Mouse (Mus musculus): ENCODE measurements at regions not wholly inside any gene's neighbourhood (a gene's known extent, or its start where the extent isn't known, plus 50 kb on each side); places are given as distances from the start of the nearest gene placed in this dataset.

DNA sequence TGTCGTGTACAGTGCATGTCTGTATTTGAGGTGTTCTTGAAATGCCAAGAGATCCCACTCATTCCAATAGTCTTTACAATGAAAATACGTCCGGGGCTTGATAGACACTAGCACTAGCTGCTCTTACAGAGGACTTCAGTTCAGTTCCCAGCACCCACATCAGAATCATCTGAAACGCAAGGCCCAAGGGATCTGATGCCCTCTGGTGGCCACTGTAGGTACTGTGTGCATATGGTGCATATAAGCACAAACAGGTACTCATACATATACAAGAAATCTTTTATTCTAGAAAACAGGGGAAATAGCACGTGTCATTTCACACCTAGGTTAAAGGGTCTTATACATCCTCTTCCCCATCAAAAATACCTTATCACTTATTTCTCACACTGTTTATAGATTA lies 513.5 kb downstream of the Efnb2 start:
- Histone ChIP-seq H3K27ac (ENCODE audit: low read depth) (no peak overlapping the region), H3K4me3 (ENCODE audit: low read depth, low read length) (no peak overlapping the region), H3K9ac (ENCODE audit: low read length) (no peak overlapping the region), H3K4me1 (replicated peaks; ENCODE audit: control insufficient read depth, insufficient read depth, low read length) (no peaks in the 10 kb centered on the region), H3K4me2 (ENCODE audit: low read length) (no peak overlapping the region), H3K36me3 (ENCODE audit: control insufficient read depth, insufficient read depth, low read length) (no peaks in the 10 kb centered on the region), H3K27me3 (replicated peaks; ENCODE audit: control insufficient read depth, insufficient read depth, low read length) (no peaks in the 10 kb centered on the region), H3K9me3 (ENCODE audit: control insufficient read depth, low read length) (peaks cover 4% of the 10 kb centered on the region; the same call in 1 of the 2 replicates)
- WGBS = 94% methylated on average over 5 of the region's 5 CpGs
- DNase-seq (ENCODE audit: low spot score) (no peak), ATAC-seq (replicated peaks; ENCODE audit: low FRiP score, low TSS enrichment, low read depth) (no peak)

DNA sequence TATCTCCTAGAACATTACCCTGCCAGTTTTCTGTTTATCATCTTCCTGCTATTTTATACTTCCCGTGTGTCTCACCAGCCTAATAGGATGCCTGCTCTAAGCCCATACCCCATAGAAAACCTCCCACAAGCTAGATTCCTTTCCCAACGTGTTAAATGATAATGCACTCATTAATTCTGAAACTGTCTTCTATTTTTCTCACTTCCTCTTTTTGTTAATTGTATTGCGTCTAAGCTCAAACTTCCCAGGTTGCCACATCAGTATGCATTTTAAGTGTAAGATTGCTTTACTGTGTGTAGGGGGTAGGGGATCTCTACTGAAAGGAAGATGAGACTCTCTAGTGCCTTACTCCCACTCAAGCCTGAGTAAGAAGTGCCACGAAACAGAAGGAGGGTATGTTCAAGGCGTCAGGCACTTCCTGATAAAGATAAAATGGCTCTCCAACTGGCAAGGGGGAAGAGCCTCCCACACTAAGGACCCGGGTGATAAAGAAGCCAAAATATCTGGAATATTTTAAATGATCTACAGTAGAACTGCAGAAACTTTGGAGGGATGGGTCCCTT lies 518.0 kb downstream of the Efnb2 start:
- no peaks in the 10 kb centered on the region for H3K27me3 ChIP-seq (replicated peaks; ENCODE audit: control insufficient read depth, insufficient read depth, low read length)
- no peaks in the 10 kb centered on the region for H3K4me1 ChIP-seq (replicated peaks; ENCODE audit: control insufficient read depth, insufficient read depth, low read length)
- no peaks in the 10 kb centered on the region for H3K36me3 ChIP-seq (ENCODE audit: control insufficient read depth, insufficient read depth, low read length)
- H3K9me3 ChIP-seq (ENCODE audit: control insufficient read depth, low read length) = peaks cover 4% of the 10 kb centered on the region; the same call in 1 of the 2 replicates
- ATAC-seq (replicated peaks; ENCODE audit: low FRiP score, low TSS enrichment, low read depth) (no peak), DNase-seq (ENCODE audit: low spot score) (no peak)
- H3K27ac ChIP-seq (ENCODE audit: low read depth) = no peak overlapping the region
- no peak overlapping the region for H3K4me2 ChIP-seq (ENCODE audit: low read length)
- WGBS = 60% methylated on average over 6 of the region's 6 CpGs
- H3K4me3 ChIP-seq (ENCODE audit: low read depth, low read length) = no peak overlapping the region
- no peak overlapping the region for H3K9ac ChIP-seq (ENCODE audit: low read length)

DNA sequence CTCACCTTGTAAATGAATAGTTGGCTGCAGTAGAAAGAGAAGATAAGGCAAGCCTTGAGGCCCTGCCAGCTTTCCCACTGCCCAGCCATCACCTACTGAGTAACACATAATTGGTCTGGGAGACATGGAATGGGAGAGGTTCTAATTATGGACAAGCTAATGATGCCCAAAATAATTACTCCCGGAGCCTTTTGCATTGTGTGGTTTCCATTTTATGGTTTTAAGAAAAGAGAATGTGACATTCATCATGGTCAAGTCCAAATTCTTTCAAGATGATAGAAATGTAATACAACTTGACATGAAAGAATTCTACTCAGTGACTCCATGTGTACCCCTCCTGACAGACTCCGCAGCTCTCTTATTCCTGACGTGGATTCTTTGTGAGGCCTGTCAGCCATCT lies 518.6 kb downstream of the Efnb2 start:
- H3K27ac ChIP-seq (ENCODE audit: low read depth) = no peak overlapping the region
- H3K9ac ChIP-seq (ENCODE audit: low read length) = no peak overlapping the region
- ATAC-seq (replicated peaks; ENCODE audit: low FRiP score, low TSS enrichment, low read depth) = no peak
- WGBS = 84% methylated on average over 3 of the region's 3 CpGs
- H3K4me3 ChIP-seq (ENCODE audit: low read depth, low read length) = no peak overlapping the region
- H3K9me3 ChIP-seq (ENCODE audit: control insufficient read depth, low read length) = peaks cover 2% of the 10 kb centered on the region; the same call in 1 of the 2 replicates
- H3K4me2 ChIP-seq (ENCODE audit: low read length) = no peak overlapping the region
- no peak for DNase-seq (ENCODE audit: low spot score)
- H3K4me1 ChIP-seq (replicated peaks; ENCODE audit: control insufficient read depth, insufficient read depth, low read length) = no peaks in the 10 kb centered on the region
- no peaks in the 10 kb centered on the region for H3K36me3 ChIP-seq (ENCODE audit: control insufficient read depth, insufficient read depth, low read length)
- no peaks in the 10 kb centered on the region for H3K27me3 ChIP-seq (replicated peaks; ENCODE audit: control insufficient read depth, insufficient read depth, low read length)

DNA sequence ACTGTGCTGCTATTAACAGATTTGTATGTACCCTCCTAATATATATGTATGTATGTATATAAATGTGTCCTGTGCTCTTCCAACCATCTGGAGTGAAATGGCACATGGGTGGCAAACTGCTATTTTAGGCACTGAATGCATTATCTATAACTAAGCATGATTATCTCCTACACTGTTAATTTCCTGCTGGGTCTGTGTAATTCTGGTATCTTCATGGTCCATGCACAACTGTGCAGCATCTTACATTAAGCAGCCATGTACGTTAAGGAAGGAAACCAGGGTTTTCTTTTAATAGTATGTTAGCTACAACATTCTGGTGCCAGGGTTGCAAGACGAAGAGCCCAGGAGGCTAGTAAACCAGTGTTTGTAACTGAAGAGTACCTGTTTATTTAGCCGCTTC lies 521.3 kb downstream of the Efnb2 start:
- Histone ChIP-seq H3K9ac (ENCODE audit: low read length) (no peak overlapping the region), H3K4me1 (replicated peaks; ENCODE audit: control insufficient read depth, insufficient read depth, low read length) (no peaks in the 10 kb centered on the region), H3K9me3 (ENCODE audit: control insufficient read depth, low read length) (no peaks in the 10 kb centered on the region), H3K4me3 (ENCODE audit: low read depth, low read length) (no peak overlapping the region), H3K27ac (ENCODE audit: low read depth) (no peak overlapping the region), H3K36me3 (ENCODE audit: control insufficient read depth, insufficient read depth, low read length) (no peaks in the 10 kb centered on the region), H3K4me2 (ENCODE audit: low read length) (no peak overlapping the region), H3K27me3 (replicated peaks; ENCODE audit: control insufficient read depth, insufficient read depth, low read length) (no peaks in the 10 kb centered on the region)
- no peak for ATAC-seq (replicated peaks; ENCODE audit: low FRiP score, low TSS enrichment, low read depth)
- no peak for DNase-seq (ENCODE audit: low spot score)
- whole genome bisulfite sequencing = 84% methylated on average over 3 of the region's 3 CpGs

DNA sequence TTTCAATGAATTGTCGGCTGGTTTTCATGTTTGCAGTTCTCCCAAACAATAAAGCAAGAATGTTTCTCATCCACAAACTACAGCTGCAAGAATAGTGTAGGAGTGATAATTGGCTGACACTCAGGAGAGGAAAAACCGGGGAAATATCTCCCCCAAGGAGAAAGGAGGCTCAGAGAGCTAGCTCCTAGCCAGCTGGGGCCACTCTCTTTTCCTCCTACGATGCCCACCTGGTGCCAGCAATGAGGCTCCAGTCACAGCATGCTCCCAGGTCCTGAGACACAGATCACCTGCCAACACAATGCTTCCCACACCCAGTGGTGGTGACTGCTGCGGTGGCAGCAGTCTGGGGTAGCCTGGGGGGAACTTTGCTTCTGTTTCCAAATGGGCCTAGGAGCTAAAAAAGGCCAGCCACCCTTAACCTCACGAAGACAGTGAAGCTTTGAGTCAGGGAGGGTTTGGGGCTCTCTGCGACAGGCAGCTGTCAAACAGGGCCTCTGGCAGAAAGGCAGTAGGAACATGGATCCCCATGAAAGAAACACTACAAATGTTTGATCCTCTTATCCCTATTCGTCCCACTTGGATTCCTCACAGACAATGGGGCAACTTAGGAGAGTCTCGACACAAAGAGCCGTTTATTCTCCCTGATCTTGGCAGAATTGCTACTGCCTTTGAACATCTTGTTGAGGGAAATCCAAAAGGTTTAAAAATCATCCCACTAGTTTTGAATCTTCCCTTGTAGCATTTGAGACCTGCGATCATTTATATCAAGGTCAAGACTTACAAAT lies 527.8 kb downstream of the Efnb2 start:
- no peaks in the 10 kb centered on the region for H3K4me1 ChIP-seq (replicated peaks; ENCODE audit: control insufficient read depth, insufficient read depth, low read length)
- 63% methylated on average over 10 of the region's 10 CpGs for WGBS
- ATAC-seq (replicated peaks; ENCODE audit: low FRiP score, low TSS enrichment, low read depth) (no peak), DNase-seq (ENCODE audit: low spot score) (no peak)
- H3K9ac ChIP-seq (ENCODE audit: low read length) = no peak overlapping the region
- no peaks in the 10 kb centered on the region for H3K9me3 ChIP-seq (ENCODE audit: control insufficient read depth, low read length)
- no peaks in the 10 kb centered on the region for H3K36me3 ChIP-seq (ENCODE audit: control insufficient read depth, insufficient read depth, low read length)
- H3K4me2 ChIP-seq (ENCODE audit: low read length) = no peak overlapping the region
- H3K4me3 ChIP-seq (ENCODE audit: low read depth, low read length) = no peak overlapping the region
- no peaks in the 10 kb centered on the region for H3K27me3 ChIP-seq (replicated peaks; ENCODE audit: control insufficient read depth, insufficient read depth, low read length)
- H3K27ac ChIP-seq (ENCODE audit: low read depth) = no peak overlapping the region

DNA sequence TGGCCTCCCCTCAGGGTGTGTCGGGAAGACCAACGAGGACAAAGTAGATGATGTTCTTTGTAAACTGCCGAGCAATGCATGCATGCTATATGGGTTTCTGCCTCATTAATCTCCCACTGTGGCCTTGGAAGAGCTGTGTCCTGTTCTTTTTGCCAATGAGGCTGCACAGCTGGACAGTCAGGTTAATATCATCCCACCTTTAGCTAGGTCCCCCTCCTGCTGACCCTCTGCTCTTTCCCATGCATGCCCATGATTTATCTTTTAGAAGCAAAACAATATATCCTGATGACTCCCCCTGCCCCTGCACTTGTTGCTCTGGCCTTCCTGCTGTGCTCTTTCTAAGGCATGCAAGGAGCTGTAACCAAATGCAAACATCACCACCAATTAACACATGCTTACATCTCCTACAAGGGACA lies 529.1 kb downstream of the Efnb2 start:
- no peak for ATAC-seq (replicated peaks; ENCODE audit: low FRiP score, low TSS enrichment, low read depth)
- no peak overlapping the region for H3K4me3 ChIP-seq (ENCODE audit: low read depth, low read length)
- no peaks in the 10 kb centered on the region for H3K4me1 ChIP-seq (replicated peaks; ENCODE audit: control insufficient read depth, insufficient read depth, low read length)
- no peak for DNase-seq (ENCODE audit: low spot score)
- H3K36me3 ChIP-seq (ENCODE audit: control insufficient read depth, insufficient read depth, low read length) = no peaks in the 10 kb centered on the region
- no peak overlapping the region for H3K4me2 ChIP-seq (ENCODE audit: low read length)
- 21% methylated on average over 3 of the region's 3 CpGs for WGBS
- H3K9me3 ChIP-seq (ENCODE audit: control insufficient read depth, low read length) = no peaks in the 10 kb centered on the region
- no peak overlapping the region for H3K27ac ChIP-seq (ENCODE audit: low read depth)
- no peak overlapping the region for H3K9ac ChIP-seq (ENCODE audit: low read length)
- H3K27me3 ChIP-seq (replicated peaks; ENCODE audit: control insufficient read depth, insufficient read depth, low read length) = no peaks in the 10 kb centered on the region

DNA sequence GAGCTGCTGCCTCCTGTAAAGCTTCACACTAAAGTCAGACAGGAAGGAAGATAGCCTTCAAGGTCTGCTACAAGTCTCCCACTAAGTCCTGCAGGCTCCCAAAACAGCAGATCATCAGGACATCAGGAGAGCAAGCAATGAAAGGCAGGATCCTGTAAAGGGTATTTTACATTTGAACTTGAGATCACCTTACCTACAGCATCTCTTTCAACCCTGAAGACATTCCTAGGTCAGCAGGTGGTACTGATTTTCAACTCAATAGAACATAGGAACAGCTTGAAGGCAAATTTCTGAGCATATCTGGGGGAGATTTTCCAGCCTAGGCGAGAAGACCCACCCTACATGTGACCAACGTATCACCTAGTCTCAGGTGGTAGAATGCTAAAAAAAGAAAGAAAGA lies 530.2 kb downstream of the Efnb2 start:
- H3K27ac ChIP-seq (ENCODE audit: low read depth) = no peak overlapping the region
- H3K4me3 ChIP-seq (ENCODE audit: low read depth, low read length) = no peak overlapping the region
- no peak overlapping the region for H3K9ac ChIP-seq (ENCODE audit: low read length)
- H3K27me3 ChIP-seq (replicated peaks; ENCODE audit: control insufficient read depth, insufficient read depth, low read length) = no peaks in the 10 kb centered on the region
- DNase-seq (ENCODE audit: low spot score) (no peak), ATAC-seq (replicated peaks; ENCODE audit: low FRiP score, low TSS enrichment, low read depth) (no peak)
- 61% methylated on average over 2 of the region's 2 CpGs for WGBS
- no peaks in the 10 kb centered on the region for H3K9me3 ChIP-seq (ENCODE audit: control insufficient read depth, low read length)
- no peaks in the 10 kb centered on the region for H3K36me3 ChIP-seq (ENCODE audit: control insufficient read depth, insufficient read depth, low read length)
- no peak overlapping the region for H3K4me2 ChIP-seq (ENCODE audit: low read length)
- no peaks in the 10 kb centered on the region for H3K4me1 ChIP-seq (replicated peaks; ENCODE audit: control insufficient read depth, insufficient read depth, low read length)

DNA sequence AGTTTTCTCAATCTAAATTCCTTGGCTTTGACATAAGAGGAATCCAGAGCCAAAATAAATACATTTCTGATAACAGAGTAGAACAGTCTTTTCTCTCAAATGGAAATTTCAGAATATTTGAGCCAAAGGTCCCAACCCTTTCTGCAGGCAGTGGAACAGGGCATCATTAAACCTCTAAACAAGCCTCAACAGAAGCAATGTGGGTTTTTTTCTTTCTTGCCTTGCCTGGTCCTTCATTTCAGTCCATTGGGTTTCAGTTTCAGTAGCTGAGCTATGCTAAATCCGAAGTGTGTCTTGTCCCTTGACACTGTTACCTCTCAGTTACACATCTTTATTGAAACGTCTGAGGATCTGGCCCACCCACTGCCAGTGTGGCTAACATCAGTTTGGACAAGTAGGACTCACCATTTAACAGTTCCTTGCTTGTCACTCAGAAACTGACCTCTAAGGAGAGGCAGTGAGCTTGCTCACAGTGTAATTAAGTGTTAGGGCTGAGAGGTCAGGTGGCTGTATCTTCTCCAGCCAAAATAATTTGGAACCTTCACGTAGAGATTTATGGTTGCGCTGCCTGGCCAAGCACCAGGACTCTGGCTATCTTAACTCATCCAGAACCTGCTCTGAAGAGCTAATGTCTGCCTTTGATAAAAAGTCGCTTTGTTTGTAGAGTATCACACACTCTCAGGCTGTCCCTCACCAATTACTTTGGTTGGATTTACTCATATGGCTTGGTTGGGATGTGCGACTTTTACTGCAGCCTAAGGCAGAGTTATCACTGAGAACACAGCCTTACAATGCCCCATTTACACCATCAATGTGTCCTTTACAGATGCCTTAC lies 545.2 kb downstream of the Efnb2 start:
- Histone ChIP-seq H3K4me3 (ENCODE audit: low read depth, low read length) (no peak overlapping the region), H3K4me2 (ENCODE audit: low read length) (no peak overlapping the region), H3K27ac (ENCODE audit: low read depth) (no peak overlapping the region), H3K4me1 (replicated peaks; ENCODE audit: control insufficient read depth, insufficient read depth, low read length) (no peaks in the 10 kb centered on the region), H3K27me3 (replicated peaks; ENCODE audit: control insufficient read depth, insufficient read depth, low read length) (0 out of 2 replicates have a peak, but pooled peaks cover 3% of the 10 kb centered on the region), H3K9ac (ENCODE audit: low read length) (no peak overlapping the region), H3K36me3 (ENCODE audit: control insufficient read depth, insufficient read depth, low read length) (no peaks in the 10 kb centered on the region), H3K9me3 (ENCODE audit: control insufficient read depth, low read length) (no peaks in the 10 kb centered on the region)
- WGBS = 42% methylated on average over 6 of the region's 6 CpGs
- no peak for DNase-seq (ENCODE audit: low spot score)
- no peak for ATAC-seq (replicated peaks; ENCODE audit: low FRiP score, low TSS enrichment, low read depth)

All from intestine, embryonic 14.5 days (tissue).